Mouse (Mus musculus): ENCODE data around the gene Cdhr3.

DNA sequence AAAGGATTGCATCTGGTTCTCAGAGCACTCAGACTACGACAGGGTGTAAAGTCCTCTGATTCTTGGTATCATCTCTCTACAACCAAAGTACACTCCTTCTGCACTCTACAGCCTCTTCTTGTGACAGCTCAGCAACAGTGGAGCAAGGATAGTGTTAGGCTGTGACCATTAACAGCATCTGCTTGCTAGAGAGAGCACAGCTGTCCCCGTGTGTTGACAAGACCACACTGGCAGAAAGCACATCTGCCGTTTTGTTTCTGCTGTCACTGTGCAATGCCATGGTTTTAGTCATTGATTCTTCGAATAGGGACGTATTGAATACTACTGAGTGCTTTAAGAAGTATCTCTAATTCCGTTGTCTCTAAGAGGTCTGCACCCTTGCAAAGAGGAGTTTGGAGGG lies 36.6 kb downstream of the Cdhr3 start:
- TF ChIP-seq CTCF (IDR thresholded peaks at IDR 0.05; ENCODE audit: insufficient read depth, low read depth, low read length) (no peak), POLR2A (IDR thresholded peaks at IDR 0.05; ENCODE audit: insufficient read depth, low read depth, low read length) (no peak)

Measured in olfactory bulb, adult 2 months (tissue).